Mouse (Mus musculus) embryo, embryonic 11 days (tissue): Measurements from ENCODE around the gene Ndufaf2.

Experiments used
- DNase-seq: peaks from one replicate; pipeline ENCODE4 v3.0.0-alpha.2; 2015

Gene Ndufaf2

DNA sequence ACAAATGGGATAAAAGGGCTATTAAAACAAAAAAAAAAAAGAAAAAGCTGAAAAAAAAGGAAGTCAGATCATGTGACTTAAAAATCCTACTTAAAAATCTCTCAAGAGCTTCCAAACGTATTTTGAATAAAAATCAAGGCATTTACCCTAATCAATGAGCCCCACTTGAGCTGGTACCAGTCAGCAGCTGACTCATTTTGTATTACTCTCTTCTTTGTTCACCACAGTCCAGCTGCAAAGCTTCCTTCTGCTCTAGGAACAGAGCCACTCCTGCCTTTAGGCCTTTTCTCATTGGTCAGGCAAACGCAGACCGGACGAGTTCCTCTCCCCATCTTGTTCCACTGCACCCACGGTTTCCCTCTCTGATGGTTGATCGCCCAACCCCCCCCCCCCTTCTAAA is 22.8 kb downstream of the Ndufaf2 start:
- no peak for DNase-seq

DNA sequence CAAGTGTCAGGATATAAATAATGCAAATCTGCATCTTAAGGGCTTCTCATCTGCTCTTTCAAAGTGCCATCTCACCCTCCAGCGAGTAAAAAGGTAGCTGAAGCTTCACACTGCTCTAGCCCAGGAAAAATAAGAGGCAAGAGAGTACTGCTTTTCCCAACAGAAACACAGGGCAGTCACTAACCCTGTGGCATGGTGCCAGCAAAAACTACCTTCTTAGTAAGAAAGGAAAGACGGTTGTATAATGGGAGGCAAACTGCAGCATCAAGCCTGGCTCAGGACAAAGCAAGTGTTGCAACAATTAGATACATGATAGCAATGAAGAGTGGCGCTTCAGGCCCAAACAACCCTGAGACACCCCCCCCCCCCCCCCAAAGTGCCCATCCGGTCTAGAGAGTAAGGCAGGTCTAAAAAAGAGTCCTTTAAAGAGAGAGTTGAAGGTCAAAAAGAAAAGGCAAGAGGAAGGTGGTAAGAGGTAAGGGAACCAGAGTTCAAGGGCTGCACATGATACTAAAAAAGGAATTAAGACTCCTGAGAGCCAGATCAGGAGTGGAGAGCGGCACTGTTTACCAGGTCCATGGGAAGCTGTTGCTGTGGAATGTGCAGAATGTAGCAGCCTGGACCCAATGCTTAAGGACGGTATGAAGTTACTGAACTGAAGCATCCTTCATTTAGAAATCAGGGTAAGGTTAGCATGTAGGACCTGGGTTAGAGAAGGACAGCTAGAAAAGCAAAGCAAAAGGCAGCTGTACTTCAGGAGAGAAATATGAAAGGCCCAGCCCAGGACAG is 26.2 kb downstream of the Ndufaf2 start:
- no peak for DNase-seq

DNA sequence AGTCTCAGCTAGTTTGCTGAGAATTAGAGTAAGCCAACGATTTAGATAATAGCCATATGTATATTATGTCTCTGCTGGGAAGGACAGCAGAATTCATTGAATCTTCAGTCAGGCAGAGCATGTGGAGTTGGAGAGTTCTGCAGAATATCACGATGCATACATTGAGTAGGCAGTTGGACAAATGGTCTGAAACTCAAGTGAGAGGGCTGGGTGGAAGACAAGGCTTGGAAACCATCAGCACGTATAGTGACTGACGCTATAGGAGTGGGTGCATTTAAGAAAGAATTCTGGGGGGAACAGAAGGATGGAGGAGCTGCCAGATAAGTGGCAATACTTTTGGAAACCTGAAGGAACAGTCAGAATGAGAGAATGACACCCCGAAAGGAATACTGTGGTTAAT is 27.7 kb downstream of the Ndufaf2 start:
- DNase-seq = no peak

DNA sequence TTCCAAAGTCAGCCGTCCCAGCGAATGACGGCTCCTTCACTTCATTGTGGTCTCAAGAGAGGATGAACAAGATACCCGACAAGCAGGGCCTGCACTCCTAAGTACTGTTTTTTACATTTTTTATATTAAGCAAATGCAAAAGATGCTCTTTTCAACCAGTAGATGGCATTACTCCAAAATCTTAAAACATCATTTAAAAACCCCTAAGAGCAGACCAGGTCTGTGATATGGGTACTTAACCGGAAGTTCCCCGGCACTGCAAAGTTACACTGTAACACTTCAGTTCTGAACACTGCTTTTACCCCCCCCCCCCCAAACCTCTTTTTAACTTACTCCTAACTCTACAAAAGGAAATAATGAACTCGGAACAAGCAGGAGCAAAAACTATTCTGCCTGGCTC is 29.4 kb downstream of the Ndufaf2 start:
- DNase-seq = peak; percentile 14

DNA sequence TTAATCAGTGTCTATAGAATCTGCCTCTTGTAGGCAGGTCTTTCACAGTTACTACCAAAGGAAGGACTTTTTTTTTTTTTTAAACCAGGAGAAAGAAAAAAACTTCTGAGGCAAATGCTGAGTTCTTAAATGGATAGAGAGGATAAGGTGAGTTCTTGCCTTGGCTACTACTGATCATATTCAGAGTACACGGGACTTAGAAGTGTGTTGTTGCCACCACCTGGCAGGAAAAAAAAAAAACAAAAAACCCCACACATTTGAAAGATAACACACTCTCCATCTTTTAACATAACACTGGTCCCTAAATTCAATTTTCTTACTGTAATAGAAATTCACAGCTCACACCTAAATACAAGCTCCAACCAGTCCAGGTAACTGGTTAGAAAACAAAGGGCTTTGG is 30.5 kb downstream of the Ndufaf2 start:
- no peak for DNase-seq

DNA sequence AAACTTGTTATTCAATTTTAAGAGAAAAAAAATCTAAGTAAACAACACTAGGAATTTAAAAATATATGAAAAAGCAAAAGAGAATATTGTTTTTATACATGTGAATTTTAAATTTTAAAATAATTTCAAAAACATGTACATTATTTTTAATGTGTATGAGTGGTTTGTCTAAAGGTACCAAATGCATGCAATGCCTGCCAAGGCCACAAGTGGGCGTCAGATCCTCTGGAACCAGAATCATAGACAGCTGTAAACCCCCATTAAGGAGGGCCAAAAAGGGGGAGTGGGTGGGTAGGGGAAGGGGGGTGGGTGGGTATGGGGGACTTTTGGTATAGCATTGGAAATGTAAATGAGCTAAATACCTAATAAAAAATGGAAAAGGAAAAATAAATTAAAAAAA is 31.3 kb downstream of the Ndufaf2 start:
- DNase-seq = peak; percentile 66

DNA sequence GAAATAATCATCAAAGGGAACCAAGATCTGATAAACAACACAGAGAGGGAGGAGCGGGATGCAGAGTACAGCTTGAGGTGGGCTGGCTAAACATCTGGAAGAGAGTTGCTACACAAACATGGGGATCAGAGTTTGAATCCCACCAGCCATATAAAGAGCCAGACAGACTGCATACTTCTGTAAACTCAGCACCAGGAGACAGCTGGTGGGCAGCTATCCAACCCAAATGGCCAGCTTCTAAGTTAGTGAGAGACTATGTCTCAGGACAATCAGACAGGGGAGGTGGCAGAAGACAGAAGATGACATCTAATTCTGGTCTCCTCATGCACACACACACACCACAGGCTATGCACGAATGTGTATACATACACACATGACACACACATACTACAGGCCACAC is 32.2 kb downstream of the Ndufaf2 start:
- DNase-seq = no peak

DNA sequence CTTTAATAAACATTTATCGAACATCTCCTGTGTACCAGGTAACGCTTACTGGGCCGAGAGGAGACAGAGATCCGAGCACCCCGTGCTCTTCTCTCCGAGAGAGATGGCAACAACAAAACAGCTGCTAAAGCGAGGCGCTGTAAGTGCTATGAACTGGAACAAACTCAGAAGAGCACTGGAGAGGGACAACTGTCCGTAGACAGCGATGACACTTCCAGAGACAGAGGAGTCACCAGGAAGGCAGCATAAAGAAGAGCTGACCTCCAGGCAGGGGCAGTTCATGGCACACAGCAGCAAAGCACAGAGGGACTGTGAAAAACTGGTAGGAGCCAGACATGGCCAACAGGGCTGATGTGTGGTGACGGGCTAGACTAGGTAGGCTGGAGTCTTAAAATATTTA is 34.3 kb downstream of the Ndufaf2 start:
- no peak for DNase-seq

DNA sequence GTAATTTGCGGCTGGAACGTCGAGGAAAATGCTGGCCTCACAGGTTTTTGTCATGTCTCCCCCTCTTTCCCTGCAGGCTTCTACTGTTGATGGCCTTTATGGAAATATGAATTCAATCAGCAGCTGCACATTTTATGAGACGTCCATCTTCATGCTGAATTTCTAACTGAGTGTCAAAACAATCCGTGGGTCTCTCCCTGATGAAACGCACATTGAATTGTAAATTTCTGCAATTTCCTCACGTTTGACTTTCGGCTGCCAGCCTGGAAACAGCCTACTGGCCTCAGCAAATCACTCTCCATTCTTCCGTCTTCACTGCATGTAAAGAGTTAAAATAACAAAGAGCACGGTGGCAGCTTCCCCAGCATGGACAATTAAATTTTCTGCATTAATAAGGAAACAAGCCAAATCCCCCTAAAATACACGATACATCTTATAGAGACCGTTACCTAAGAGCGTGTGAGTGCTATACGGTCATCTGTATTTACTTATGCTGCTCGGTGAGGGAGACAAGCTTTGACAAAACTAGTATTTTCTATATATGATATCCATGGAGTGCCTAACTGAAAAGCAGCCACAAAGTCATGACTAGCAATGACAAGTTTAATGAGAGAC is 35.2 kb downstream of the Ndufaf2 start:
- no peak for DNase-seq

DNA sequence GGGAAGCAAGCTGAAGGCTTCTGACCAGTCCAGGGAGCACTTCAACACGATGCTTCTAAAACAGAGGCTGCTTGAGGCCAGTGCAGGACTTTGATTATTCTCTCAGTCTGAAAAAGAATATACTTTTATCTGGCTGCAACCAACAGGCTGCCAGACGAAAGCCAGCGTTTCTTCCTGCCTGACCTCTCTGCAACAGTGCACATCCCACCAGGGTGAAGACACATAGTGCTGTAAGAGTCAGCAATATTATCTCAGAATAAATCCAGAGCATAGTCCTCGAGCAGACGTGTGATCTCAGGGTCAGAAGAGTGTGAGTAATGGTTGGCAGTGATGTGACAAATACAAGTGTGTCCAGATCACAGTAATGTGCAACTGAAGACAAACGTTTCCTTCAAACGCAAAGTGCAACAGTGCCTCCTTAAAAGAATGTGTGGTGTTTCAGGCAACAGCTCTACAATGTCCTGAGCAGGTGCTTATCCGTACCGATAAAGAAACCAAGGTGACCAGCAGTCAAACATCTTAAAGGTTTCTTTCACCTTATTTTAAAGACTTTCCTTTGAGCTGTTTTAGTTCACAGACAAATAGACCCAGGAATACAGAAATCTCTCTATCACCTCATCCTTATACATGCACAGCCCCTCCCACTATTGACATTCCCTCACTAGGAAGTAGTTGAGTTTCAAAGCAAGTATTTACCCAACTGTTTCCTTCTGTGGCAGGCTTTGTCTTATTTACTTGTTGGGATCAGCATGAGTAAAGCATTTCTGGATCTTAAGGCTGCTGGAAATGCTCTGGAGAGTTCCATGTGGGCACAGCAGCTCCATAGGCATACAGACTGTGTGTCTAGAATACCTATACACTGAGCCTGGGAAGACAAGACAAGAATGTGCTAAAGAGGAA is 38.8 kb downstream of the Ndufaf2 start:
- DNase-seq = no peak

DNA sequence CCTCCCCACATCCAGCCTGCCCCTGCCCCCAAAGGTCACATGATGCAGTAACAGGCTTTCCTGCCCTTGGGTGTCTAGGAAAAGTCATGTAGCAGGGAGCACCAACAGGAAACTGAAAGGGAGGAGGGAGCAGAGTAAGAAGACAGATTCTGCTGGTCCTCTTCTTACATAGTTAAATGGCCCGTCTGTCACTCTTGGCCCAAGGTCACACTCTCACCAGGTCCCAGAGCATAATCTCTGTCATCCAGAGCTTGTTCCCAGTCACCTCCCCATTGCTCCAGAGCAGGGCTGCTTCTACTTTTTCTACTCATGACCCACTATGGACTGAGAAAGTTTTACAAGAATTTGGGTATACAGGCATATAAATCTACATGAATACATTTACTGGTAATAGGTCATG is 40.2 kb downstream of the Ndufaf2 start:
- DNase-seq = no peak

DNA sequence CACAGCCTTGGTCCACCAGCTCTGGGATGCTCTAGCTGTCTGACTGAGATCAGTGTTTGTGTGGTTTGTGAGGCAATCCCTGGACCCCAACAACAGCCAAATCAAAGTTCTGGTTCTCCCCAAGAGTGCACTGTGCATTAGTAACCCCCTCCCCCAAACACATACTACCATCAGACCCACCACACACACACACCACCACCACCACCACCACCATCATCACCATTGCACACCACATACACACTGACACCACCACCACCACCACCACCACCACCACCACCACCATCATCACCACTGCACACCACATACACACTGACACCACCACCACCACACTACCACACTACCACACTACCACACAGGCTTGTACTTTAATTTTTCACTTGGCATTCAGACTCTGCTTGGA is 40.8 kb downstream of the Ndufaf2 start:
- no peak for DNase-seq

DNA sequence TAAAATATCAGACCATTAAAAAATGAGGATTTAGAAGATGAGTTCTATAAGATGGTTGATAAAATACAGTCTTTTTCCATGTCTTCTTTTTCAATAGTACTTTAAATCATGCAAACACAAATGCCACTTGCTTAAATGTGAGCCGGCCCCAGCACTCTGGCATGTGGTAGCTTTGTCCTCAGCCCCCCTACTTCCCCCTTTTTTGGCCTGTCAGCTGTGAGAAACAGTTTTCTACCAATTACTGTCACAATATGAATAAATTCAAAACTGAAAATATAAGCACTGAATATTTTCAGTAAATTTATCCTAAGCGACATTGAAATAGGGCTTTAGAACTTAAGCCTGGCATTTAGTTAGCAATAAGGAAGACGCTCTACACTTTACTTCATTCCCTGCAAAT is 44.2 kb downstream of the Ndufaf2 start:
- DNase-seq = no peak

DNA sequence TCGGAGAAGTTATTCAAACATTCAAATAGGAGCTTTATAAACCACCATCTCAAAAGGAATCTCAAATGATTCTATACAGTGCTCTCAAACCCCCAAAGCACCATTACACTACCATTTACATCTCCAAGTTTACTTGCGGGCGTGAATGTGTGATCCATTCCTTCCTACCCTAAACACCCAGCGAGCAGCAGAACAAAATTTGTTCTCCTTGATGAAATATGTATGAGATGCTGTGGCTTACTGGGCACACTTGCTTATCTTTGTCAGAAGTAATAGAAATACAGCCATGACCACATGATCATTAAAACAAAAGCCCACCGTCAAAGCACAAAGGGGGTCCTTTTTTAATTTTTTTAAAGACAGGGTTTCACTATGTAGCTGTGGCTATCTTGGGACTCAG is 44.9 kb downstream of the Ndufaf2 start:
- no peak for DNase-seq

DNA sequence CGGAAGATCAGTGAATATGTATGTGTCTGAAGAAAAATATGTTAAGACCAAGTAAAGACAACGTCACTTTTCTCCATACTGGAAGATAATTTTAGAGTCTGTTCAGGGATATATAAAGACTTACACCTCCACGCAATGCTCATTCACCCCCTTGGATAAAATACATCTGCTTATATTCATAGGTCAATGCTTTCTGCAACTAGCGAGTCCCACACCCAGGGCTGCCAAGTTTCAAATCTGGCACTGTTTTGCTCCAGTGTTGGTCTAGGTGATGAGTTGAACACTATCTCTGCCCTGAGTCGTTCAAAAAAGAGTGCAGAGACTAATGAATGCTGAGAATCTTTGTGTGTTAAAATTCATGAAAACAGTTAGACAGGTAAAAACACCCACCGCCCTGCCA is 47.5 kb downstream of the Ndufaf2 start:
- no peak for DNase-seq

DNA sequence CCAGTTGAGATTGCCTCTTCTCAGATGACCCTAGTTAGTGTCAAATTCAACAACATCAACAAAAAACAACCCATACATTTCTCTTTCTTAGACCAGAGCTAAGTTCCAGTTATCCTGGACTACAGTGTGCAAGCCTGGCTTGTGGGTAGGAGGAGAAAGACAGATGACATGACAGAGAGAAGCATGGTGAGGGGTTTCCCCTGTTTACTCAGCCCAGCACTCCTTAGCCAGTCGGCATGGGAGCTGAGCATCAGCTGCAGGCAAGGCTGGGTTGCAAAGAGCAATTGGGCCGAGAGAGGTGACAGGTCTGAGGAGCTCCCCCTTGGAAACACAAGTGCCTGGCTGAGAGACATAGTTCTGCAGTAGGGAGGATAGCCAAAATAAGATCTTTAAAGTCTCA is 57.7 kb downstream of the Ndufaf2 start:
- DNase-seq = no peak

DNA sequence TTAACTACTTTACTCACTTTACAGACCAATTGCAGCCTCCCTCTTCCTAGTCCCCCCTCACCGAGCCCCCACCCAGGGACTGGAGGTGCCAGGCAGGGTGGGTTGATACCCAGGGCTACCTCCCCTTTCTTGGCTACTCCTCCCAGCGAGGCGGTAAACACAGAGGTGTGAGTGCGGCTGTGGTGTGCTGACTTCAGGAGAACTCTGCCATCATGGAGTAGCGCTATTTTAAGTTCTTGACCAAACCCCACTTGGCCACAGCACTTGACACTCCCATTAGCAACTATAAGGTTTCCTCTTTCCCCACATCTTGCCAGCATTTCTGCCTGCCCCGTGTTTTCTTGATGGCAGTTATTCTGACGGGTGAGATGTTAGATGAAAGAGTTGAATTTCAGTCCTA is 62.0 kb downstream of the Ndufaf2 start:
- no peak for DNase-seq

DNA sequence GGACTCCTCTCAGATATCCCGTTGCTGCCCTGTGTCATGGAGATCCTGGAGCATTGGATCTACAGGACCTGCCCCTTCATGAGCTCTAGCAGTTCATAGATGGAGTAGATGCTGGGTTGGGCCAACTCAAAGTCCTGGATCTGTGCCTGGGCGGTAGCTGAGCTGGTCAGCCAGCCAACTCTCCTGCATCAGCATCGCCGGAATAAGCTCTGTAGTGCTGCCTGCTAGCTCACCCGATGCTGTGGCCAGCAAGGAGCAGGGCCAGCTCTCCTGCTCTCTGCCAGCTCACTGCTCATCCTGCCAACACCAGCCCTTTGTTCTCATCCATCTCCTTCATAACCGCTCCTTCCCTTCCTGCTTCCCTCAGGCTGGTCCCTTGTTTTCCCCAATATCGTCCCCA is 62.8 kb downstream of the Ndufaf2 start:
- no peak for DNase-seq

DNA sequence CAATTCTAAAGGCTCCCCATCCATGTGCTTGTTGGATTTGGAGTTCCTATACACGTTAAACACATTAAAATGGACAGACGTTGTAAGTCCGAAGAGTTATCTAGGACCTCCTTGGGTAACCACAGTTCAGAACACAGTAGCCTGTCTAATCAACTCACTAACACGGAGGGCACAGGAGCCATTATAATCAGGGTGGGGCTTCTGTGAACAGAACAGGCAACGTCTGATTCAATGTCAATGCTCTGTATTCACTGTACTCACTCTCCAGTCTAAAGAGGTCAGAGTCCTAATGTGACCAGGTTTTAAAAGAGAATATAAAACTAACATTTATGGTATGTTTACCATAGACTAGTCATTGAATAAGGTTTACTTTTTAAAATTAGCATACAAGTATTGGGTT is 63.7 kb downstream of the Ndufaf2 start:
- DNase-seq = no peak

DNA sequence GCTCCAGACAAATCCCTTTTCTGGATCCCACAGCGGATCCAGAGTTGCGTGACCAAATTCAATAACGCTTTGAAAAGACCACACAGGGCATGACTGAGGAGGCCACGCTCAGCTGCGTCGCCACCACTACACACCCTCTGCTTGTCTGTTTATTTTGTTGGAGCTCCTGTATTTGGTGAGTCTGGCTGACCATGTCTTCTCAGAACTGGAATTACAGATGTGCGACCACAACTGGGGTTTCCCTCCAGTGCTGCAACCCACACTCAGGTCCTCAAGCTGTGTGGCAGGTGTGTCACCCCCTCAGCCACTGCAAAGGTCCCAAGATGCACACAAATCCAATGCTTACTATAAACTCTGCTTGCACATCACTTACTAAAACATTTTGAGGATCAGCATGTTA is 66.1 kb downstream of the Ndufaf2 start:
- no peak for DNase-seq

DNA sequence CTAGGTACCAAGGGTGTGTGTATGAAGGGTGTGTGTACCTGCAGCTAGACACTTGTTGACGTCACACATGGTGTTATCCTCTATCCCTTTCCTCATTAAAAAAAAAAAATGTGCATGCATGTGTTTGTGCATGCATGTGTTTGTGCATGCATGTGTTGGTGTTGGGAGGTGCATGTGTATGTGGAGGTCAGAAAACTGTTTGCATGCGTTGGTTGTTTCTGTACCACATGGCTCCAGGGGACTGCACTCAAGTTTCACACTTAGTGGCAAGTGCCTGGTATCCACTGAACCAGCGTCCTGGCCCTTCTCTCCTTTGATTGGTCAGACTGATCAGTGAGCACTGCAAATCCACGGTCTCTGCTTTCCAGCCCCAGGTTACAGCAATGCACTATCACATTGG is 71.7 kb downstream of the Ndufaf2 start:
- no peak for DNase-seq

DNA sequence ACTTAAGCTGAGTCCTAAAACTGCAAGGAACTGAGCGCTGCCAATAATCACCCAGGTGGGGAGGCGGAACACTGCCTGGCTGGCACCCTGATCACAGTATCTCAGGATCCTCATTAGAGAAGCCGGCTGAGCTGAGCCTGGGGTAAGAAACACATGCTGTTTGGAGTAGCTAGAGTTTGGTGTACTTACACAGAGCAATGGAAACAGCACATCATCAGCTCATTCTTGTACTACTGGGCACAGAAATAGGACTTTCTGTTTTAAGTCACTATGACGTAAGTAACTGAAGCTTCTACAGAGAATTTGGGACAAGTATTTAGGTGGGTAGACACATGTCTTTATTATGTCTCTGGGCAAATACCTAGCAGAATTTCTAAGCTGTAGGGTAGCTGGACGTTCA is 72.4 kb downstream of the Ndufaf2 start:
- no peak for DNase-seq

DNA sequence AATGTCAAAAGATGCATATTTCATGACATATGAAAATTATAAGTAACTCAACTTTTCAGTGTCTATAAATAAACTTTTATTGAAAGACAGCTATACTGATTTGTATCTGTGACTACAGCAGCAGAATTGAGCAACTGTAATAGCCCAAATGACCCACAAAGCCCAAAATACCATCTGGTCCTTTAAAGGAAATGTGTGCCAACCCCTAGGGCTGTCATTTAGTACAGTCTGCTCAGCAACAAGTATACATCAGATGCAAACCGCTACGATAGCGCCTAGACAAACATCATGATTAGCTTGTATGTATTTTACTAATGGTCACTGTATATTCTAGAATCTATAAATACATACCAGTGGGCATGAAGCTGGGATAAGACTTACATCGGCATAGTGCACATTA is 74.3 kb downstream of the Ndufaf2 start:
- no peak for DNase-seq

DNA sequence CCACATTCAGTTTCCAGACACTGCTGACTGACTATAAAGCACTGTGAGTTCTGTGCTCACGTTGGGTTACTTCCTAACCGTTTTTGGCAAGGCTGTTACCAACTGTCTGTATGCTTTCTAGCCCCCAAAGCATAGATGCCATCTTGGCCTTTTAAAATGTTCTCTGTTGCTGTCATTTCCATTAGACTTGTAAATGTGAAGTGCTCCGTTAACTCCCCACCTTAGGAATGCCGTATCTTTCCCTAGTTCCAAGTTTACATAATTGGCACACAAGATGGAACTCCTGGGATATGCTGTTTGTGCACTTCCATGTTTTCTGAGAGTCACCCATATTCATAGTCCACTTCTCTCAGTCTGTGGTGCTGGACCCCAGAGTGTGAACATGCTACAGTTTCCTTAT is 80.5 kb downstream of the Ndufaf2 start:
- DNase-seq = no peak
